12 mouse cellular contexts compared by ENCODE assay signal in the genomic region with DNA sequence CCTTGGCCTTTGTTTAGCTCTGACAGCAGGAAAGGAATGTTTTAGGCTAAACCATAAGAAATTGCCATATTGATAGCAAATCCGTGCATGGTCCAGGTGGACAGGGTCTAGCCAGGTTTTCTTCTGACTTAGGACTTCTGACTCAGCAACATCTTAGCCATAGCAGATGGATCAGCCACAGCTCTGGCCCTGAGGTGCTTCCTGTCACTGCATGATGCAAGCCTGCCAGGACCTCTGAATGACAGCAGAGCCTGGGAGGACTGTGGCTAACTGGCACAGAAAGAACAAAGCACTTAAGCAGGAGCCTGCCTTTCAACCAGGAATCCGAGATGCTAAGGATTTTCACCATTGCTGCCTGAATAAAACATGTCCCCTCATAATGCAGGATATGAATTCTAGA.
A peak's percentile ranks its signal among the peaks of the same experiment; 100 is the strongest.
DNase-seq lines count a peak whose midpoint lies in the region; ATAC-seq and TF ChIP-seq lines count a peak whose summit lies in the region.
"Had no signal": no experiment of that assay in that cellular context is flagged by ENCODE, and none has a peak within 500 bp of the region (broad histone marks: within the 10 kb centered on the region; RNA-seq: fewer than 3 reads in every experiment).

No protein-coding gene starts in this region.

- peak; percentile 21 for DNase-seq in limb, embryonic 11.5 days (ENCODE audit: low spot score)
- no peak for DNase-seq in limb, embryonic 10.5 days (ENCODE audit: low spot score)
- DNase-seq in embryo, embryonic 11 days, result peak; percentile 24
- DNase-seq in hindbrain, embryonic 14.5 days (ENCODE audit: low spot score), result no peak
- DNase-seq in layer of hippocampus, postnatal 14 days (ENCODE audit: low spot score in 2 of 2), result no peak
- no peak for DNase-seq in thymus, postnatal 10 days (ENCODE audit: low spot score in 2 of 2)
- no peak for DNase-seq in kidney, postnatal 10 days
- DNase-seq: right cerebral cortex, postnatal 4 days had no signal

- H3K9me3 ChIP-seq in limb, embryonic 11.5 days (ENCODE audit: control insufficient read depth, low read length), result no peaks in the 10 kb centered on the region
- no peaks in the 10 kb centered on the region for H3K9me3 ChIP-seq in limb, embryonic 10.5 days (replicated peaks)
- H3K9me3 ChIP-seq in hindbrain, embryonic 14.5 days (ENCODE audit: control insufficient read depth, low read length), result no peaks in the 10 kb centered on the region
- H3K9me3 ChIP-seq: limb, embryonic 12.5 days; neural tube, embryonic 13.5 days had no signal

- no peaks in the 10 kb centered on the region for H3K27me3 ChIP-seq in limb, embryonic 11.5 days (ENCODE audit: control insufficient read depth, insufficient read depth, low read length)
- H3K27me3 ChIP-seq in limb, embryonic 10.5 days (ENCODE audit: low read depth, poor library complexity, severe bottlenecking), result no peaks in the 10 kb centered on the region
- no peaks in the 10 kb centered on the region for H3K27me3 ChIP-seq in hindbrain, embryonic 14.5 days (ENCODE audit: control insufficient read depth, insufficient read depth, low read length)
- H3K27me3 ChIP-seq in myocyte (ENCODE audit: control insufficient read depth, insufficient read depth, insufficient read length), result no peaks in the 10 kb centered on the region
- H3K27me3 ChIP-seq: limb, embryonic 12.5 days; neural tube, embryonic 13.5 days had no signal

- no peak overlapping the region for H3K9ac ChIP-seq in limb, embryonic 11.5 days (ENCODE audit: low read length)
- no peak overlapping the region for H3K9ac ChIP-seq in hindbrain, embryonic 14.5 days
- H3K9ac ChIP-seq: limb, embryonic 12.5 days; neural tube, embryonic 13.5 days had no signal

- no peak overlapping the region for H3ac ChIP-seq in myocyte (ENCODE audit: control insufficient read depth, insufficient read length)

- H3K79me2 ChIP-seq in myocyte (ENCODE audit: control insufficient read depth, insufficient read depth), result no peaks in the 10 kb centered on the region

- H3K27ac ChIP-seq in limb, embryonic 11.5 days (replicated peaks; ENCODE audit: low read depth, low read length), result no peak overlapping the region
- H3K27ac ChIP-seq in limb, embryonic 10.5 days, result no peak overlapping the region
- H3K27ac ChIP-seq in hindbrain, embryonic 14.5 days, result no peak overlapping the region
- H3K27ac ChIP-seq: limb, embryonic 12.5 days; neural tube, embryonic 13.5 days; stomach, postnatal 0 days had no signal

- no peaks in the 10 kb centered on the region for H3K36me3 ChIP-seq in limb, embryonic 11.5 days (ENCODE audit: control insufficient read depth, insufficient read depth, low read length)
- H3K36me3 ChIP-seq in limb, embryonic 10.5 days, result no peaks in the 10 kb centered on the region
- no peaks in the 10 kb centered on the region for H3K36me3 ChIP-seq in hindbrain, embryonic 14.5 days (replicated peaks; ENCODE audit: control insufficient read depth, insufficient read depth)
- peaks cover 3% of the 10 kb centered on the region for H3K36me3 ChIP-seq in myocyte (ENCODE audit: control insufficient read depth, insufficient read depth)
- H3K36me3 ChIP-seq: limb, embryonic 12.5 days; neural tube, embryonic 13.5 days had no signal

- TF ChIP-seq POLR2A in myocyte (IDR thresholded peaks at IDR 0.05; ENCODE audit: insufficient read length, low read depth), result no peak

- no peak overlapping the region for H3K4me2 ChIP-seq in limb, embryonic 11.5 days (ENCODE audit: low read depth, severe bottlenecking)
- H3K4me2 ChIP-seq in hindbrain, embryonic 14.5 days (replicated peaks), result no peak overlapping the region
- H3K4me2 ChIP-seq in myocyte (ENCODE audit: low read depth), result no peak overlapping the region
- H3K4me2 ChIP-seq: limb, embryonic 12.5 days; neural tube, embryonic 13.5 days had no signal

- no peak for ATAC-seq in limb, embryonic 11.5 days (ENCODE audit: insufficient number of reproducible peaks, low FRiP score, low TSS enrichment, low read depth)
- peak; percentile 55; the same call in 1 of the 2 replicates for ATAC-seq in hindbrain, embryonic 14.5 days (ENCODE audit: low FRiP score)

- WGBS in limb, embryonic 11.5 days, result 50% methylated on average over 2 of the region's 2 CpGs
- WGBS in limb, embryonic 10.5 days, result 66% methylated on average over 2 of the region's 2 CpGs
- WGBS in hindbrain, embryonic 14.5 days, result 37% methylated on average over 2 of the region's 2 CpGs

- no peaks in the 10 kb centered on the region; the same call in 1 of the 2 replicates for H3K4me1 ChIP-seq in limb, embryonic 11.5 days (ENCODE audit: control insufficient read depth, insufficient read depth, low read length)
- H3K4me1 ChIP-seq in limb, embryonic 10.5 days, result no peaks in the 10 kb centered on the region
- 0 out of 2 replicates have a peak, but pooled peaks cover 4% of the 10 kb centered on the region for H3K4me1 ChIP-seq in hindbrain, embryonic 14.5 days (replicated peaks; ENCODE audit: control insufficient read depth, insufficient read depth, low read length)
- H3K4me1 ChIP-seq: limb, embryonic 12.5 days had no signal

- H3K4me3 ChIP-seq in limb, embryonic 11.5 days (ENCODE audit: low read depth, low read length), result no peak overlapping the region
- no peak overlapping the region for H3K4me3 ChIP-seq in limb, embryonic 10.5 days
- no peak overlapping the region for H3K4me3 ChIP-seq in hindbrain, embryonic 14.5 days (replicated peaks; ENCODE audit: low read length)
- no peak overlapping the region for H3K4me3 ChIP-seq in myocyte
- H3K4me3 ChIP-seq: limb, embryonic 12.5 days; neural tube, embryonic 13.5 days had no signal

TF ChIP-seq in myocyte, 11 proteins besides CTCF, POLR2A, EP300 and RAD21:
- peak in 1 of 3 experiments; percentile 55 for TF ChIP-seq MYOG (IDR thresholded peaks at IDR 0.05; ENCODE audit: control insufficient read depth in 1 of 3, insufficient read depth in 1 of 3, insufficient read length in 2 of 3, low read depth in 2 of 3)
- no peak for TF ChIP-seq E2F4 (IDR thresholded peaks at IDR 0.05; ENCODE audit: insufficient read depth)
- no peak for TF ChIP-seq REST (IDR thresholded peaks at IDR 0.05; ENCODE audit: insufficient read depth, insufficient read length)
- peak; percentile 4 to 69 (median 44) for TF ChIP-seq MYOD1 (IDR thresholded peaks at IDR 0.05; ENCODE audit: control insufficient read depth in 1 of 3, insufficient read length in 2 of 3, low read depth in 2 of 3)
- peak; percentile 78 for TF ChIP-seq CEBPB (IDR thresholded peaks at IDR 0.05; ENCODE audit: insufficient read depth, poor library complexity, severe bottlenecking)
- no peak for TF ChIP-seq TCF12 (IDR thresholded peaks at IDR 0.05; ENCODE audit: insufficient read depth, poor library complexity, severe bottlenecking)
- TF ChIP-seq POLR2AphosphoS2 (IDR thresholded peaks at IDR 0.05; ENCODE audit: insufficient read length, low read depth), result no peak
- TF ChIP-seq SRF (IDR thresholded peaks at IDR 0.05; ENCODE audit: control insufficient read depth, insufficient read length, low read depth), result no peak

Comparison
In these comparisons a context has a peak if more than half of its experiments do, and no peak if none do; other contexts are left out.
1. DNase-seq: peak in limb, embryonic 11.5 days (single experiment) and embryo, embryonic 11 days (single experiment); none in limb, embryonic 10.5 days (single experiment), hindbrain, embryonic 14.5 days (single experiment), layer of hippocampus, postnatal 14 days (0 of 2), thymus, postnatal 10 days (0 of 2) and kidney, postnatal 10 days (single experiment).